Mouse (Mus musculus) heart, embryonic 12.5 days (tissue): ENCODE data around the gene Spata9. TPM values are rescaled to one million over a fixed set of nuclear protein-coding genes. Genes with fewer than 3 reads are reported as not detected.
"Not testable (repeated sequence)": the region's sequence is repeated elsewhere in the genome, so short reads cannot be mapped to it uniquely, and the experiment has no call there.

Source experiments
- ATAC-seq: fragments of 200-750 bp; cut with Nextera tagmentation; 2 replicates; pipeline ENCODE4 v1.8.0; 2017; ENCODE audit warnings: moderate TSS enrichment, moderate library complexity; ENCODE audit not compliant: insufficient number of reproducible peaks, low FRiP score
- H3K27ac ChIP-seq: fragments of 300-500 bp; sonication (generic); 2 replicates; pipeline ENCODE4 v1.5.1; 2016; ENCODE audit warnings: mild to moderate bottlenecking, moderate library complexity; ENCODE audit not compliant: poor library complexity, severe bottlenecking
- H3K27me3 ChIP-seq: fragments of 300-500 bp; sonication (generic); replicated peaks from 2 replicates; pipeline ENCODE4 v1.6.1; 2016; ENCODE audit warnings: mild to moderate bottlenecking, moderate library complexity
- H3K36me3 ChIP-seq: fragments of 300-500 bp; sonication (generic); 2 replicates; pipeline ENCODE4 v1.6.1; 2016; ENCODE audit warnings: mild to moderate bottlenecking, moderate library complexity
- H3K4me1 ChIP-seq: fragments of 300-500 bp; sonication (generic); replicated peaks from 2 replicates; pipeline ENCODE4 v1.6.1; 2016; ENCODE audit warnings: mild to moderate bottlenecking
- H3K4me2 ChIP-seq: fragments of 300-500 bp; sonication (generic); 2 replicates; pipeline ENCODE4 v1.6.1; 2016; ENCODE audit warnings: mild to moderate bottlenecking, moderate library complexity
- H3K4me3 ChIP-seq: fragments of 300-500 bp; sonication (generic); 2 replicates; pipeline ENCODE4 v1.5.1; 2016; ENCODE audit warnings: mild to moderate bottlenecking
- H3K9ac ChIP-seq: fragments of 300-500 bp; sonication (generic); 2 replicates; pipeline ENCODE4 v1.6.1; 2016; ENCODE audit warnings: mild to moderate bottlenecking, moderate library complexity
- H3K9me3 ChIP-seq: fragments of 300-500 bp; sonication (generic); replicated peaks from 2 replicates; pipeline ENCODE4 v1.6.1; 2016; ENCODE audit warnings: mild to moderate bottlenecking, moderate library complexity
- WGBS: fragments of 180-500 bp; shearing (Covaris S2); methylation state at CpG from one replicate; pipeline ENCODE4 v1.1.7; 2016; 5-methylcytosine and 5-hydroxymethylcytosine counted together
- polyA plus RNA-seq: library from polyadenylated mRNA; unstranded; fragments of >200 nt; fragmentation: Nextera tagmentation; extraction: Ambion mirVana; gene quantifications from 2 replicates; pipeline ENCODE4 v1.2.1, GENCODE M21; 2016

The Spata9 gene
- polyA plus RNA-seq: 0.18 and 0.22 TPM in 2 replicates

GRCm38 (mm10) chr13:75966850-75967249 lies at the start of gene Spata9:
TSS of gene Spata9 (plus strand) at chr13:75967150.
- H3K4me3 ChIP-seq: no peak within 1 kb of the TSS
- H3K9ac ChIP-seq: no peak within 1 kb of the TSS
- H3K27ac ChIP-seq: no peak within 1 kb of the TSS
- ATAC-seq: no peak
- 63% methylated on average over 1 of the region's 1 CpGs for WGBS
- H3K9me3 ChIP-seq: no peaks in the 10 kb centered on the region
- H3K4me1 ChIP-seq: no peaks in the 10 kb centered on the region
- no peaks in the 10 kb centered on the region for H3K27me3 ChIP-seq
- no peak within 1 kb of the TSS for H3K4me2 ChIP-seq
- no peaks in the 10 kb centered on the region for H3K36me3 ChIP-seq

- Histone ChIP-seq H3K9me3 (no peaks in the 10 kb centered on the region), H3K27ac (no peak overlapping the region), H3K4me1 (peaks cover 15% of the 10 kb centered on the region), H3K27me3 (no peaks in the 10 kb centered on the region), H3K9ac (no peak overlapping the region), H3K4me3 (no peak overlapping the region), H3K4me2 (no peak overlapping the region), H3K36me3 (peaks cover 28% of the 10 kb centered on the region)
- ATAC-seq: no peak
Observed at GRCm38 (mm10) chr13:75927951-75928350, 39.0 kb upstream of the Spata9 start.

- Histone ChIP-seq H3K36me3 (peaks cover 28% of the 10 kb centered on the region), H3K4me1 (peaks cover 15% of the 10 kb centered on the region)
- not testable (repeated sequence) for H3K9me3 ChIP-seq, H3K4me2 ChIP-seq, H3K27me3 ChIP-seq, H3K4me3 ChIP-seq, H3K9ac ChIP-seq, H3K27ac ChIP-seq, ATAC-seq
- WGBS: 90% methylated on average over 5 of the region's 5 CpGs
Observed at GRCm38 (mm10) chr13:75929071-75929470, 37.9 kb upstream of the Spata9 start.

GRCm38 (mm10) chr13:75930023-75930422 lies 36.9 kb upstream of the Spata9 start:
- 93% methylated on average over 20 of the region's 20 CpGs for WGBS
- Histone ChIP-seq H3K27me3 (no peaks in the 10 kb centered on the region), H3K36me3 (peaks cover 28% of the 10 kb centered on the region), H3K27ac (no peak overlapping the region), H3K9ac (no peak overlapping the region), H3K4me3 (no peak overlapping the region), H3K4me2 (no peak overlapping the region), H3K4me1 (peaks cover 15% of the 10 kb centered on the region), H3K9me3 (no peaks in the 10 kb centered on the region)
- ATAC-seq: peak; percentile 29; the same call in 1 of the 2 replicates

- Histone ChIP-seq H3K27ac (peak overlapping the region; percentile 68), H3K4me3 (no peak overlapping the region), H3K4me2 (no peak overlapping the region), H3K36me3 (peaks cover 28% of the 10 kb centered on the region), H3K9me3 (no peaks in the 10 kb centered on the region), H3K27me3 (no peaks in the 10 kb centered on the region), H3K4me1 (peaks cover 15% of the 10 kb centered on the region), H3K9ac (no peak overlapping the region)
- 62% methylated on average over 2 of the region's 2 CpGs for WGBS
- ATAC-seq: peak; percentile 2; the same call in 1 of the 2 replicates
Observed at GRCm38 (mm10) chr13:75930660-75931059, 36.3 kb upstream of the Spata9 start.

- H3K9me3 ChIP-seq: no peaks in the 10 kb centered on the region
- no peak overlapping the region for H3K9ac ChIP-seq
- no peak overlapping the region for H3K4me3 ChIP-seq
- 22% methylated on average over 5 of the region's 5 CpGs for WGBS
- peaks cover 15% of the 10 kb centered on the region for H3K4me1 ChIP-seq
- H3K4me2 ChIP-seq: no peak overlapping the region
- no peaks in the 10 kb centered on the region for H3K27me3 ChIP-seq
- peaks cover 28% of the 10 kb centered on the region for H3K36me3 ChIP-seq
- peak overlapping the region; percentile 68 for H3K27ac ChIP-seq
- peak; percentile 87 for ATAC-seq
Observed at GRCm38 (mm10) chr13:75931073-75931472, 35.9 kb upstream of the Spata9 start.

- no peak overlapping the region for H3K4me3 ChIP-seq
- WGBS: 95% methylated on average over 1 of the region's 1 CpGs
- no peaks in the 10 kb centered on the region for H3K9me3 ChIP-seq
- H3K27ac ChIP-seq: no peak overlapping the region
- ATAC-seq: no peak
- no peaks in the 10 kb centered on the region for H3K27me3 ChIP-seq
- H3K4me2 ChIP-seq: no peak overlapping the region
- H3K9ac ChIP-seq: no peak overlapping the region
- peaks cover 21% of the 10 kb centered on the region for H3K4me1 ChIP-seq
- H3K36me3 ChIP-seq: peaks cover 36% of the 10 kb centered on the region
Observed at GRCm38 (mm10) chr13:75933287-75933686, 33.7 kb upstream of the Spata9 start.

GRCm38 (mm10) chr13:75938866-75939265 lies 28.1 kb upstream of the Spata9 start:
- WGBS: 75% methylated on average over 5 of the region's 5 CpGs

GRCm38 (mm10) chr13:75940791-75941517 lies 26.0 kb upstream of the Spata9 start:
- WGBS: 87% methylated on average over 2 of the region's 2 CpGs
- Histone ChIP-seq H3K4me2 (peak overlapping the region; percentile 38), H3K27ac (no peak overlapping the region), H3K27me3 (no peaks in the 10 kb centered on the region), H3K36me3 (peaks cover 19% of the 10 kb centered on the region), H3K4me1 (peaks cover 18% of the 10 kb centered on the region), H3K4me3 (no peak overlapping the region), H3K9me3 (no peaks in the 10 kb centered on the region), H3K9ac (no peak overlapping the region)
- ATAC-seq: no peak

More at GRCm38 (mm10) chr13:75938866-75939265, 28.1 kb upstream of the Spata9 start:
- no peak overlapping the region for H3K4me2 ChIP-seq
- peaks cover 15% of the 10 kb centered on the region for H3K4me1 ChIP-seq
- no peaks in the 10 kb centered on the region for H3K9me3 ChIP-seq
- H3K27me3 ChIP-seq: no peaks in the 10 kb centered on the region
- H3K27ac ChIP-seq: no peak overlapping the region
- H3K36me3 ChIP-seq: peaks cover 19% of the 10 kb centered on the region
- no peak for ATAC-seq
- H3K9ac ChIP-seq: no peak overlapping the region
- no peak overlapping the region for H3K4me3 ChIP-seq

- H3K27me3 ChIP-seq: no peaks in the 10 kb centered on the region
- peaks cover 19% of the 10 kb centered on the region for H3K36me3 ChIP-seq
- 87% methylated on average over 5 of the region's 5 CpGs for WGBS
- no peaks in the 10 kb centered on the region for H3K9me3 ChIP-seq
- H3K9ac ChIP-seq: no peak overlapping the region
- no peak overlapping the region for H3K27ac ChIP-seq
- H3K4me1 ChIP-seq: peaks cover 18% of the 10 kb centered on the region
- peak overlapping the region; percentile 38 for H3K4me2 ChIP-seq
- no peak overlapping the region for H3K4me3 ChIP-seq
- ATAC-seq: no peak
Observed at GRCm38 (mm10) chr13:75941518-75942295, 25.2 kb upstream of the Spata9 start.

- Histone ChIP-seq H3K27me3 (no peaks in the 10 kb centered on the region), H3K36me3 (peaks cover 14% of the 10 kb centered on the region), H3K9ac (peak overlapping the region; percentile 97), H3K4me1 (peaks cover 17% of the 10 kb centered on the region), H3K9me3 (no peaks in the 10 kb centered on the region), H3K4me3 (peak overlapping the region; percentile 90), H3K4me2 (peak overlapping the region; percentile 76), H3K27ac (peak overlapping the region; percentile 99)
- WGBS: under 1% methylated on average over 6 of the region's 6 CpGs
- no peak for ATAC-seq
Observed at GRCm38 (mm10) chr13:75942731-75943130, 24.2 kb upstream of the Spata9 start.
